Mouse (Mus musculus): Measurements from ENCODE around the gene Hdgfl2. TPM values are rescaled to one million over a fixed set of nuclear protein-coding genes. Genes with fewer than 3 reads are reported as not detected.
A peak's percentile ranks its signal among the peaks of the same experiment; 100 is the strongest.

The Hdgfl2 gene
- polyA plus RNA-seq, 1 experiment from 2014 or later: 38.4 TPM

DNA sequence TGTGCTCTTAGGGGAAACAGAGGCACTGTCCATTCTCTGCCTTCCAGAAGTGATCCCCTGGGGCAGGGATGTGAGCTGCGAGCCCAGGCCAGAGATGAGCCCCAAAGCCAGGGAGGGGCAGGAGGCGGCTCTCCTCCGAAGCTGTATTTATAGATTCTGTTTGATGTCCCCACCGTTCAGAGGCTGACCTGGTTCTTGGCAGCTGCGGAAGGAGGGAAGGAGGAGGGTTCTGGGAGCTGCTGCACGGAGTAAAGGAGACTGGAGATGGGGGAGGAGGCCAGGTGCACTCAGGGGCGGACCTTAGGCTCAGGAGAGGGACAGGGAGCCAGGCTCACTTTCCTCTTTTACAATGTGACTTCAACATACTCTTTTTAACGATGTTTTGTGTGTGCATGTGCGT, 66.7 kb downstream of the Hdgfl2 start:
- no peaks in the 10 kb centered on the region for H3K9me3 ChIP-seq (ENCODE audit: control insufficient read depth, low read length)
- DNase-seq (ENCODE audit: low spot score): no peak
- 0 out of 2 replicates have a peak, but pooled peaks cover 3% of the 10 kb centered on the region for H3K4me1 ChIP-seq (replicated peaks; ENCODE audit: control insufficient read depth, insufficient read depth)
- peaks cover 2% of the 10 kb centered on the region; the same call in 1 of the 2 replicates for H3K27me3 ChIP-seq (ENCODE audit: control insufficient read depth, insufficient read depth, low read length)
- H3K4me2 ChIP-seq (replicated peaks; ENCODE audit: low read depth): no peak overlapping the region
- WGBS: 14% methylated on average over 9 of the region's 9 CpGs
- no peaks in the 10 kb centered on the region for H3K36me3 ChIP-seq (ENCODE audit: control insufficient read depth, insufficient read depth, low read length)
- ATAC-seq (ENCODE audit: low FRiP score, low TSS enrichment): no peak
- no peak overlapping the region for H3K9ac ChIP-seq (ENCODE audit: low read length)
- no peak overlapping the region for H3K27ac ChIP-seq (replicated peaks)
- H3K4me3 ChIP-seq (ENCODE audit: low read depth, low read length): no peak overlapping the region
- TF ChIP-seq CTCF (IDR thresholded peaks at IDR 0.05; ENCODE audit: low read depth) (no peak), EP300 (optimal IDR thresholded peaks at IDR 0.05) (no peak)

DNA sequence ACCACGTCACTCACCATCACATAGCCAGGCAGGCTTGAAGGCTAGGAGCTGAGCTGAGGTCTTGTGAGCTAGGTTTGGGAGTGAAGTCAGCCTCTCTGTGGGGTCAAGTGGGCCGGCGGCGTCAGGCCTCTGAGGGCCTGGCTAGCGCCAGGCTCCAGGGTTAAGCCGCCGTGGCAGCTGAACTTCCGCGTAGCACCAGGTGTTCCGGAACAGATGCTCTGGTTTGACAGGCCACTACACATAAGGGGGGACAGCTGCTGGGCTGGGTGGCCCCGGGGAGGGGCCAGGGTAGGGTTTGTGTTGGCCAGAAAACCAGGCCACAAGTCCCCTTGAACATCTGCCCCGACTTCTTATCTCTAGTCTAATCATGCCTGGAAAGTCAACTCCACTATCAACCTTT, 68.0 kb downstream of the Hdgfl2 start:
- H3K27me3 ChIP-seq (ENCODE audit: control insufficient read depth, insufficient read depth, low read length): no peaks in the 10 kb centered on the region; the same call in 1 of the 2 replicates
- TF ChIP-seq EP300 (optimal IDR thresholded peaks at IDR 0.05): no peak
- TF ChIP-seq CTCF (IDR thresholded peaks at IDR 0.05; ENCODE audit: low read depth): no peak

DNA sequence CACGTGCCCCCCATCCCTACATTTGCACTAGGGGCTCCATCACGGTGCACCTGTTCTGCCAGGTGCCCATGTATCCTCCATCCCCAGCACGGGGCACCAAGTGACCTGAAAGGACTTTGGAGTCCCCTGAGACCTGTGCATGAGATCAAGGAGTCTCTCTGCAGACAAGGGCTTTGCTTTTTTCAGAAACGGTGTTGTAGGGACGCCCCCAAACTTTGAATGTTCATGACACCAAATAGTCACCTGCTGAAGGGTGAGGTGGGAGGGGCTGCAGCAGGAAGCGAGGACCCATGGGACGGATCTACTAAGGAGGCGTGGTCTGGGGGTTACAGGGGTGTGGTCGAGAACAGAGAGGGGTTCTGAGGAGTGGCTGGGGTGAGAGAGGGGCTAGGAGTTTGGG, 68.8 kb downstream of the Hdgfl2 start:
- H3K4me2 ChIP-seq (replicated peaks; ENCODE audit: low read depth): no peak overlapping the region
- ATAC-seq (ENCODE audit: low FRiP score, low TSS enrichment) (no peak), DNase-seq (ENCODE audit: low spot score) (no peak)
- H3K9ac ChIP-seq (ENCODE audit: low read length): no peak overlapping the region
- TF ChIP-seq CTCF (IDR thresholded peaks at IDR 0.05; ENCODE audit: low read depth): no peak
- H3K4me3 ChIP-seq (ENCODE audit: low read depth, low read length): no peak overlapping the region
- no peaks in the 10 kb centered on the region for H3K4me1 ChIP-seq (replicated peaks; ENCODE audit: control insufficient read depth, insufficient read depth)
- no peaks in the 10 kb centered on the region; the same call in 1 of the 2 replicates for H3K27me3 ChIP-seq (ENCODE audit: control insufficient read depth, insufficient read depth, low read length)
- no peak overlapping the region for H3K27ac ChIP-seq (replicated peaks)
- H3K9me3 ChIP-seq (ENCODE audit: control insufficient read depth, low read length): no peaks in the 10 kb centered on the region
- 22% methylated on average over 9 of the region's 9 CpGs for WGBS
- no peaks in the 10 kb centered on the region for H3K36me3 ChIP-seq (ENCODE audit: control insufficient read depth, insufficient read depth, low read length)

More for the DNA sequence above, 68.0 kb downstream of the Hdgfl2 start:
- Histone ChIP-seq H3K4me1 (replicated peaks; ENCODE audit: control insufficient read depth, insufficient read depth) (no peaks in the 10 kb centered on the region), H3K27ac (replicated peaks) (no peak overlapping the region), H3K9ac (ENCODE audit: low read length) (no peak overlapping the region), H3K4me3 (ENCODE audit: low read depth, low read length) (no peak overlapping the region), H3K4me2 (replicated peaks; ENCODE audit: low read depth) (no peak overlapping the region), H3K9me3 (ENCODE audit: control insufficient read depth, low read length) (no peaks in the 10 kb centered on the region), H3K36me3 (ENCODE audit: control insufficient read depth, insufficient read depth, low read length) (no peaks in the 10 kb centered on the region)
- WGBS: 54% methylated on average over 12 of the region's 12 CpGs
- DNase-seq (ENCODE audit: low spot score) (no peak), ATAC-seq (ENCODE audit: low FRiP score, low TSS enrichment) (no peak)

DNA sequence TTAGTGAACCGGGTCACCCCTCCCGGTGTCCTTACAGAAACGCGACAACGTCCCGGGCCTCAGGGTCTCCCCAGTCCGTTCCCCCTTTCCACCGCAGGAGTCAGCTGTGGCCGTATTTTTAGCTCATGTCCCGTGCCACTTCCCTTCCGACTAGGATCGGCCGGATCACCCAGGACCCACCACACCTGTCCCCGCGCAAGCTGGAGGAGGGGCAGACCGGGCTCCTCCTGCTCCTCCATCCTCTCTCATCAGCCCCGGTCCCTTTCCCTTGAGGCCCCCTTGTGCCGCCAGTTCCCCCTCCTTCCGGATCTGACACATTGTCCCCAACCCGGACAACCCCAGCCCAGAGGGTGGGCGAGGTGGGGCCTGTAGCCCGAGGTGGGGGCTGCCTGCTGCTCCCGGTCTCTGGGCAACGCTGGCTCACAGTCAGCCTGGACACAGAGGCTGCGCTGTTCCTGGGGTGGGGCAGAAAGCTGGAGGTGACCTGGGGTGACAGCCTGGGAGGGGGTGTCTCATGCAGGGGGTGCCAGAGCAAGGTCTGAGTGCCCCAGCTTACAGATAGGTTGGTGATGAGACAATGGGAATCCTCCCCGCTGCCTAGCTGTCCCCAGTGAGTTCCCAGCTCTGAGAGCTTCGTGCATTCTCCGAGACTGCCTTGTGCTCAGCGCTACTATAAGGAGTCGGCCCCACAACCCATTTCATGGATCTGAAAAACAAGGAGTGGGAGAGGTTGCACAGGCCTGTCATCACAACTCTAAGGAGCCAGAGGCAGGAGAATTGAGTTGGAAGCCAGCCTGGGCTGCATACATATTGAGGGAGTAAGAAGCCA, 69.6 kb downstream of the Hdgfl2 start:
- H3K36me3 ChIP-seq (ENCODE audit: control insufficient read depth, insufficient read depth, low read length): no peaks in the 10 kb centered on the region
- TF ChIP-seq EP300 (optimal IDR thresholded peaks at IDR 0.05): no peak
- no peak for TF ChIP-seq CTCF (IDR thresholded peaks at IDR 0.05; ENCODE audit: low read depth)
- no peak overlapping the region for H3K4me3 ChIP-seq (ENCODE audit: low read depth, low read length)
- H3K4me1 ChIP-seq (replicated peaks; ENCODE audit: control insufficient read depth, insufficient read depth): no peaks in the 10 kb centered on the region
- H3K4me2 ChIP-seq (replicated peaks; ENCODE audit: low read depth): peak overlapping the region; percentile 27
- 0 out of 2 replicates have a peak, but pooled peaks have one; percentile 19 for ATAC-seq (ENCODE audit: low FRiP score, low TSS enrichment)
- no peaks in the 10 kb centered on the region for H3K9me3 ChIP-seq (ENCODE audit: control insufficient read depth, low read length)
- no peaks in the 10 kb centered on the region; the same call in 1 of the 2 replicates for H3K27me3 ChIP-seq (ENCODE audit: control insufficient read depth, insufficient read depth, low read length)
- no peak for DNase-seq (ENCODE audit: low spot score)
- peak overlapping the region; percentile 8; the same call in 1 of the 2 replicates for H3K9ac ChIP-seq (ENCODE audit: low read length)
- WGBS: 4% methylated on average over 26 of the region's 30 CpGs
- H3K27ac ChIP-seq (replicated peaks): no peak overlapping the region

DNA sequence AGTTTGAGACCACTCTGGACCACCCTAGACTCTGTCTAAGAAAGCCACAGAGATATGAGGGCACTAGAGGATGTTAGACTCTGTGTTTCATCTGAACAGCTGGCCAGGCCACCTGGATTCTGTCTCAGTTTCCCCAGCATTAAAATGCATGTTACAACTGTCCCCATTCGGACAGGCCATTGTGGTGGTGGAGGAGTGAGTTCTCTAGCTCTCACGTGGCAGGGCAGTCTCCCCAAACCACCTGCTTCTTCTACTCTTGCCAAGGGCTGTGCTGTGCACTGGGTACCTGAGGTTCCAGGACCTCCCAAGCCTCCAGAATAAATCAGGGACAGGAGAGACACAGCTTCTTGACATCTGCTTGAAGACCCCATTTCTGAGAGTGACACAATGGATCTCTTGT, 70.5 kb downstream of the Hdgfl2 start:
- no peak for ATAC-seq (ENCODE audit: low FRiP score, low TSS enrichment)
- H3K27me3 ChIP-seq (ENCODE audit: control insufficient read depth, insufficient read depth, low read length): no peaks in the 10 kb centered on the region; the same call in 1 of the 2 replicates
- 44% methylated on average over 2 of the region's 2 CpGs for WGBS
- H3K4me2 ChIP-seq (replicated peaks; ENCODE audit: low read depth): no peak overlapping the region
- no peaks in the 10 kb centered on the region for H3K4me1 ChIP-seq (replicated peaks; ENCODE audit: control insufficient read depth, insufficient read depth)
- H3K36me3 ChIP-seq (ENCODE audit: control insufficient read depth, insufficient read depth, low read length): no peaks in the 10 kb centered on the region
- no peak overlapping the region for H3K9ac ChIP-seq (ENCODE audit: low read length)
- no peak for DNase-seq (ENCODE audit: low spot score)
- no peak overlapping the region for H3K27ac ChIP-seq (replicated peaks)
- no peak overlapping the region for H3K4me3 ChIP-seq (ENCODE audit: low read depth, low read length)
- no peaks in the 10 kb centered on the region for H3K9me3 ChIP-seq (ENCODE audit: control insufficient read depth, low read length)
- TF ChIP-seq EP300 (optimal IDR thresholded peaks at IDR 0.05): no peak
- TF ChIP-seq CTCF (IDR thresholded peaks at IDR 0.05; ENCODE audit: low read depth): no peak

Other genes with a start within 250 kb of the Hdgfl2 start
- 7.3 and 7.5 TPM in 2 replicates for gene Zfp119a, start 200.7 kb upstream of the Hdgfl2 start, polyA plus RNA-seq (2015; fragmentation: Nextera tagmentation; extraction: Ambion mirVana)
- 7.5 and 7.7 TPM in 2 replicates for gene Zfp959, start 187.5 kb upstream of the Hdgfl2 start, polyA plus RNA-seq (2015; fragmentation: Nextera tagmentation; extraction: Ambion mirVana)
- 4.9 and 5.8 TPM in 2 replicates for gene Zfp119b, start 130.1 kb upstream of the Hdgfl2 start, polyA plus RNA-seq (2015; fragmentation: Nextera tagmentation; extraction: Ambion mirVana)
- gene Ebi3, start 127.0 kb upstream of the Hdgfl2 start, polyA plus RNA-seq (2015; fragmentation: Nextera tagmentation; extraction: Ambion mirVana): 2.7 and 3.1 TPM in 2 replicates
- gene Yju2, start 120.5 kb upstream of the Hdgfl2 start, polyA plus RNA-seq (2015; fragmentation: Nextera tagmentation; extraction: Ambion mirVana): 12.5 and 12.6 TPM in 2 replicates
- gene Shd, start 109.2 kb upstream of the Hdgfl2 start, polyA plus RNA-seq (2015; fragmentation: Nextera tagmentation; extraction: Ambion mirVana): 3.2 and 3.4 TPM in 2 replicates
- 2.7 and 3.5 TPM in 2 replicates for gene Fsd1, start 93.1 kb upstream of the Hdgfl2 start, polyA plus RNA-seq (2015; fragmentation: Nextera tagmentation; extraction: Ambion mirVana)
- 44.2 and 50.6 TPM in 2 replicates for gene Stap2, start 74.0 kb upstream of the Hdgfl2 start, polyA plus RNA-seq (2015; fragmentation: Nextera tagmentation; extraction: Ambion mirVana)
- 28.9 and 34.9 TPM in 2 replicates for gene Mpnd, start 73.9 kb upstream of the Hdgfl2 start, polyA plus RNA-seq (2015; fragmentation: Nextera tagmentation; extraction: Ambion mirVana)
- gene Sh3gl1, start 43.0 kb upstream of the Hdgfl2 start, polyA plus RNA-seq (2015; fragmentation: Nextera tagmentation; extraction: Ambion mirVana): 100 and 101 TPM in 2 replicates
- 4.5 and 5.0 TPM in 2 replicates for gene Chaf1a, start 39.2 kb upstream of the Hdgfl2 start, polyA plus RNA-seq (2015; fragmentation: Nextera tagmentation; extraction: Ambion mirVana)
- gene Ubxn6, start 4.6 kb upstream of the Hdgfl2 start, polyA plus RNA-seq (2015; fragmentation: Nextera tagmentation; extraction: Ambion mirVana): 43.0 and 45.1 TPM in 2 replicates
- 0.95 and 1.4 TPM in 2 replicates for gene Plin4, start 30.2 kb downstream of the Hdgfl2 start, polyA plus RNA-seq (2015; fragmentation: Nextera tagmentation; extraction: Ambion mirVana)
- gene Plin5, start 38.0 kb downstream of the Hdgfl2 start, polyA plus RNA-seq (2015; fragmentation: Nextera tagmentation; extraction: Ambion mirVana): 0.48 and 0.65 TPM in 2 replicates
- gene Lrg1, start 42.4 kb downstream of the Hdgfl2 start, polyA plus RNA-seq (2015; fragmentation: Nextera tagmentation; extraction: Ambion mirVana): 1.2 and 1.9 TPM in 2 replicates
- gene Sema6b, start 60.7 kb downstream of the Hdgfl2 start, polyA plus RNA-seq (2015; fragmentation: Nextera tagmentation; extraction: Ambion mirVana): 0.31 and 0.39 TPM in 2 replicates
- gene Tnfaip8l1, start 82.8 kb downstream of the Hdgfl2 start, polyA plus RNA-seq (2015; fragmentation: Nextera tagmentation; extraction: Ambion mirVana): 4.4 and 5.2 TPM in 2 replicates
- 77.0 and 83.0 TPM in 2 replicates for gene Mydgf, start 104.3 kb downstream of the Hdgfl2 start, polyA plus RNA-seq (2015; fragmentation: Nextera tagmentation; extraction: Ambion mirVana)
- gene Dpp9, start 139.3 kb downstream of the Hdgfl2 start, polyA plus RNA-seq (2015; fragmentation: Nextera tagmentation; extraction: Ambion mirVana): 13.8 and 14.0 TPM in 2 replicates
- 9.6 and 10.0 TPM in 2 replicates for gene Fem1a, start 177.2 kb downstream of the Hdgfl2 start, polyA plus RNA-seq (2015; fragmentation: Nextera tagmentation; extraction: Ambion mirVana)
- gene Ticam1, start 197.2 kb downstream of the Hdgfl2 start, polyA plus RNA-seq (2015; fragmentation: Nextera tagmentation; extraction: Ambion mirVana): 4.6 and 6.4 TPM in 2 replicates
- 65.3 and 67.3 TPM in 2 replicates for gene Plin3, start 213.2 kb downstream of the Hdgfl2 start, polyA plus RNA-seq (2015; fragmentation: Nextera tagmentation; extraction: Ambion mirVana)
- gene Arrdc5, start 220.7 kb downstream of the Hdgfl2 start, polyA plus RNA-seq (2015; fragmentation: Nextera tagmentation; extraction: Ambion mirVana): not detected in 2 replicates
- gene Uhrf1, start 223.7 kb downstream of the Hdgfl2 start, polyA plus RNA-seq (2015; fragmentation: Nextera tagmentation; extraction: Ambion mirVana): 18.4 and 19.5 TPM in 2 replicates
- 13.5 and 15.0 TPM in 2 replicates for gene Kdm4b, start 246.4 kb downstream of the Hdgfl2 start, polyA plus RNA-seq (2015; fragmentation: Nextera tagmentation; extraction: Ambion mirVana)

All from stomach, postnatal 0 days (tissue).